Mouse (Mus musculus) brain, embryonic 14.5 days (tissue): Measurements from ENCODE around the gene Cbx5. TPM values are rescaled to one million over a fixed set of nuclear protein-coding genes. Genes with fewer than 3 reads are reported as not detected.

Experiments
- DNase-seq: peaks from one replicate; pipeline ENCODE4 v3.0.0-alpha.2; 2011; ENCODE audit warnings: low read depth
- CTCF ChIP-seq: fragments of 200-500 bp; IDR thresholded peaks from 2 replicates; pipeline ENCODE4 v1.5.1; 2012; ENCODE audit warnings: inconsistent platforms, mild to moderate bottlenecking, moderate library complexity, borderline replicate concordance; ENCODE audit not compliant: insufficient read depth, insufficient read length; ENCODE audit errors: extremely low read depth
- POLR2A ChIP-seq: fragments of 200-500 bp; IDR thresholded peaks from 2 replicates; pipeline ENCODE4 v1.6.1; 2012; ENCODE audit warnings: mild to moderate bottlenecking, inconsistent platforms, borderline replicate concordance; ENCODE audit not compliant: poor library complexity, insufficient read depth, insufficient read length, severe bottlenecking; ENCODE audit errors: extremely low read depth
- polyA plus RNA-seq: library from polyadenylated mRNA; depleted of rRNA; stranded (reverse); fragments of >200 nt; gene quantifications from 2 replicates; pipeline ENCODE4 v1.2.3, GENCODE M21; 2012

The Cbx5 gene
- polyA plus RNA-seq, 1 experiment = 118 TPM

GRCm38 (mm10) chr15:103228904-103229303 lies 10.7 kb downstream of the Cbx5 start:
- DNase-seq = no peak
- TF ChIP-seq CTCF = no peak
- TF ChIP-seq POLR2A = no peak

- TF ChIP-seq CTCF (no peak), POLR2A (no peak)
- no peak for DNase-seq
Observed at GRCm38 (mm10) chr15:103227572-103227971, 12.0 kb downstream of the Cbx5 start.

GRCm38 (mm10) chr15:103227022-103227421 lies 12.6 kb downstream of the Cbx5 start:
- TF ChIP-seq POLR2A (no peak), CTCF (no peak)
- peak; percentile 27 for DNase-seq

- no peak for DNase-seq
- TF ChIP-seq POLR2A (no peak), CTCF (no peak)
Observed at GRCm38 (mm10) chr15:103224161-103224560, 15.5 kb downstream of the Cbx5 start.

- no peak for DNase-seq
- TF ChIP-seq POLR2A (no peak), CTCF (no peak)
Observed at GRCm38 (mm10) chr15:103221386-103221785, 18.2 kb downstream of the Cbx5 start.

GRCm38 (mm10) chr15:103220785-103221184 lies 18.8 kb downstream of the Cbx5 start:
- TF ChIP-seq POLR2A (no peak), CTCF (no peak)
- no peak for DNase-seq

GRCm38 (mm10) chr15:103216052-103216451 lies 23.6 kb downstream of the Cbx5 start:
- TF ChIP-seq CTCF (no peak), POLR2A (no peak)
- peak; percentile 32 for DNase-seq

- DNase-seq = peak; percentile 98
- TF ChIP-seq POLR2A = no peak
- no peak for TF ChIP-seq CTCF
Observed at GRCm38 (mm10) chr15:103214971-103215907, 24.4 kb downstream of the Cbx5 start.

- TF ChIP-seq POLR2A (no peak), CTCF (no peak)
- peak; percentile 71 for DNase-seq
Observed at GRCm38 (mm10) chr15:103214149-103214548, 25.5 kb downstream of the Cbx5 start.

GRCm38 (mm10) chr15:103205156-103205555 lies 34.5 kb downstream of the Cbx5 start:
- TF ChIP-seq CTCF = no peak
- no peak for TF ChIP-seq POLR2A
- DNase-seq = peak; percentile 56

- TF ChIP-seq CTCF = no peak
- no peak for TF ChIP-seq POLR2A
- DNase-seq = peak; percentile 62
Observed at GRCm38 (mm10) chr15:103202088-103202793, 37.4 kb downstream of the Cbx5 start.
